Mouse (Mus musculus) hindbrain, embryonic 13.5 days (tissue): ENCODE measurements at regions not wholly inside any gene's neighbourhood (a gene's known extent, or its start where the extent isn't known, plus 50 kb on each side); places are given as distances from the start of the nearest gene placed in this dataset.

Experiments used
- ATAC-seq: fragments of 200-750 bp; cut with Nextera tagmentation; 2 replicates; pipeline ENCODE4 v1.8.0; 2017; ENCODE audit warnings: moderate TSS enrichment; ENCODE audit not compliant: low FRiP score
- H3K27ac ChIP-seq: fragments of 300-500 bp; sonication (generic); 2 replicates; pipeline ENCODE4 v1.5.1; 2015; ENCODE audit warnings: inconsistent platforms, mild to moderate bottlenecking, moderate library complexity
- H3K27me3 ChIP-seq: fragments of 300-500 bp; sonication (generic); 2 replicates; pipeline ENCODE4 v1.6.1; 2015; ENCODE audit warnings: mild to moderate bottlenecking, inconsistent platforms
- H3K36me3 ChIP-seq: fragments of 300-500 bp; sonication (generic); 2 replicates; pipeline ENCODE4 v1.6.1; 2015; ENCODE audit warnings: mild to moderate bottlenecking, inconsistent platforms
- H3K4me1 ChIP-seq: fragments of 300-500 bp; sonication (generic); replicated peaks from 2 replicates; pipeline ENCODE4 v1.6.1; 2015; ENCODE audit warnings: inconsistent platforms
- H3K4me2 ChIP-seq: fragments of 300-500 bp; sonication (generic); 2 replicates; pipeline ENCODE4 v1.6.1; 2015; ENCODE audit warnings: inconsistent platforms, mild to moderate bottlenecking, moderate library complexity
- H3K4me3 ChIP-seq: fragments of 300-500 bp; sonication (generic); 2 replicates; pipeline ENCODE4 v1.5.1; 2015; ENCODE audit warnings: mild to moderate bottlenecking, inconsistent platforms
- H3K9ac ChIP-seq: fragments of 300-500 bp; sonication (generic); 2 replicates; pipeline ENCODE4 v1.6.1; 2015; ENCODE audit warnings: mild to moderate bottlenecking, inconsistent platforms
- H3K9me3 ChIP-seq: fragments of 300-500 bp; sonication (generic); 2 replicates; pipeline ENCODE4 v1.6.1; 2016; ENCODE audit warnings: inconsistent platforms
- WGBS: fragments of 180-500 bp; shearing (Covaris S2); methylation state at CpG from one replicate; pipeline ENCODE4 v1.1.7; 2015; 5-methylcytosine and 5-hydroxymethylcytosine counted together

DNA sequence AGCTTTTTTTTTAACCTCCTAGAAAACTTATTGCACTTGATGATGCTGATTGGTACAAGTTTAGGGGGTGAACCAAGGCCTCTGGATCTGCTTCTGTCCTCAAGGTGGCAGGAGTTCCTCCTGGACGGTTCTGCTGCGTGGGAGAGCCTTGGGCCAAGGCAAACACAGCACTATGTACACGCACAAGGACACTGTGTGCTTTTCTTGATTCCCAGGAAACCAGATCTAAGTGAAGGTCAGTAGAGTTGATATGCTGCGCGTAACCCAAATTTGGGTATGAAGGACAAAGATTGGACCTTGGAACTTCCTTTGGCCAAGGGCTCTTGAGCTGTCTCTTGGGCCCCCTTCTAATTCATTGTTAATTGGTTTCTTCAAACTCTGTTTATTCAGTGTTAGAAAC is 51.3 kb upstream of the Lifr start:
- Histone ChIP-seq H3K4me3 (no peak overlapping the region), H3K9ac (no peak overlapping the region), H3K36me3 (no peaks in the 10 kb centered on the region), H3K27me3 (no peaks in the 10 kb centered on the region), H3K4me1 (peaks cover 5% of the 10 kb centered on the region; the same call in 1 of the 2 replicates), H3K27ac (no peak overlapping the region), H3K4me2 (no peak overlapping the region), H3K9me3 (no peaks in the 10 kb centered on the region)
- no peak for ATAC-seq
- 94% methylated on average over 5 of the region's 5 CpGs for WGBS

DNA sequence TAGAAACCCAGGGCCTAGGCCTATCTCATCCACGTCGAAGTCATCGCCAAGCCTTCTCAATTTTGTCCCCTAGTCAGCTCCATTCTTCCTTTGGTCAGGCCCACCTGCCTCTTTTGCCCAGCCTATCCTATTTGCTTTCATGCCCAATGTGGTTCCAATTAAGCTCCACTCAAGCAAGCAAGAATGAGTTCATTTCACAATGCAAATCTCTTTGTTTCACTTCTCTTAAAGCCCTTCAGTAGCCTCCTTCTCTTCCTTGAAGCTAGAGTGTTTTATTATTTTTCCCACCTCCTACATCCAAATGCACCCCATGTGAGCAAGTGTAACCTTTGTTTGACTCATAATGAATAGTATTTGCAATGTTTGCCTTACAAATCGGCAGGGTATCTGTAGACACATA is 50.6 kb upstream of the Lifr start:
- Histone ChIP-seq H3K4me2 (no peak overlapping the region), H3K9ac (no peak overlapping the region), H3K27ac (no peak overlapping the region), H3K9me3 (no peaks in the 10 kb centered on the region), H3K4me1 (peaks cover 5% of the 10 kb centered on the region; the same call in 1 of the 2 replicates), H3K4me3 (no peak overlapping the region), H3K36me3 (no peaks in the 10 kb centered on the region), H3K27me3 (no peaks in the 10 kb centered on the region)
- 59% methylated on average over 4 of the region's 4 CpGs for WGBS
- ATAC-seq = no peak
